Mouse (Mus musculus) megakaryocyte, embryonic 14.5 days (primary cell): ENCODE data around the gene Acad9. TPM values are rescaled to one million over a fixed set of nuclear protein-coding genes. Genes with fewer than 3 reads are reported as not detected.
"Not testable (repeated sequence)": the region's sequence is repeated elsewhere in the genome, so short reads cannot be mapped to it uniquely, and the experiment has no call there.

Source experiments
- H3K27me3 ChIP-seq: replicated peaks from 2 replicates; pipeline ENCODE3; 2012; ENCODE audit warnings: inconsistent platforms
- H3K36me3 ChIP-seq: replicated peaks from 2 replicates; pipeline ENCODE3; 2012; ENCODE audit warnings: low read length, inconsistent platforms, mixed read lengths
- H3K4me1 ChIP-seq: 2 replicates; pipeline ENCODE4 v1.6.1; 2012; ENCODE audit warnings: inconsistent platforms
- H3K4me3 ChIP-seq: replicated peaks from 2 replicates; pipeline ENCODE3; 2012; ENCODE audit warnings: moderate library complexity, mild to moderate bottlenecking, inconsistent platforms
- H3K9me3 ChIP-seq: 2 replicates; pipeline ENCODE4 v1.6.1; 2012; ENCODE audit warnings: inconsistent platforms
- FLI1 ChIP-seq: IDR thresholded peaks from 2 replicates; pipeline ENCODE4 v1.6.1; 2012; ENCODE audit warnings: low read length, inconsistent platforms, mixed read lengths
- GATA1 ChIP-seq: IDR thresholded peaks from 3 replicates; pipeline ENCODE4 v1.6.1; 2012; ENCODE audit warnings: mixed read lengths, low read length, inconsistent platforms, borderline replicate concordance
- polyA plus RNA-seq: library from polyadenylated mRNA; stranded (reverse); fragments of >175 nt; gene quantifications from 2 replicates; pipeline ENCODE4 v1.2.3, GENCODE M21; 2012; ENCODE audit warnings: low replicate concordance; ENCODE audit not compliant: insufficient read depth

Acad9 gene
- polyA plus RNA-seq, 1 experiment: 3.2 TPM

DNA sequence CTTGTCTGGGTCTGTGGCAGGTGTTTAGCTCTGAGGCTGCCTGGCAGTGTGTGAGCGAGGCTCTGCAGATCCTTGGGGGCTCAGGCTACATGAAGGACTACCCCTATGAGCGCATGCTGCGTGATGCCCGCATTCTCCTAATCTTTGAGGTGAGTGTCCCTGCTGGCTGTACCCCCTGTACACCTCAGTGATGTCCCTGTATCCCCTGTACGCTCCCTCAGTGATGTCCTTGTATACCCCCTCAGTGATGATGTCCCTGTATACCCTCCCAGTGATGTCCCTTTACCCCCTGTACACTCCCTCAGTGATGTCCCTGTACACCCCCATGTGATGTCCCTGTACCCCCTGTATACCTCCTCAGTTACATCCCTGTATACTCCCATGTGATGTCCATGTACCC, 19.6 kb downstream of the Acad9 start:
- Histone ChIP-seq H3K27me3 (no peaks in the 10 kb centered on the region), H3K9me3 (no peaks in the 10 kb centered on the region), H3K36me3 (peaks cover 97% of the 10 kb centered on the region), H3K4me1 (0 out of 2 replicates have a peak, but pooled peaks cover 4% of the 10 kb centered on the region), H3K4me3 (peak overlapping the region; percentile 8)
- no peak for TF ChIP-seq FLI1
- no peak for TF ChIP-seq GATA1

DNA sequence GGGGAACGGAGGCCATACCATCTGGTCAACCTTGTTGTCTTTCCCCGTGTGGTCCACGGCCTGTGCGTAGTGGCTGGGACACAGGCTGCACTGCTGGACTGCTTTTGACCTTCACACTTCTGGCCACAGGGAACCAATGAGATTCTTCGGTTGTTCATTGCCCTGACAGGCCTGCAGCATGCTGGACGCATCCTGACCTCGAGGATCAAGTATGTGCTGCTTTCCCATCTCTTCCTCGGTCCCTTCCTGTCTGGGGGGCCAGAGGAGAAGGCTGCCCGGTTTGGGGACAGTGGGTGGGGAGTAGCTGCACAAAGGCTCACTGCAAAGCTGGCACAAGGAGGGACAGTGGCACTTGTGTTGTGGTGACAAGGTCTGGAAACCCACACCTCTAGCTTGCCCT, 21.8 kb downstream of the Acad9 start:
- H3K4me3 ChIP-seq: no peak overlapping the region
- peaks cover 89% of the 10 kb centered on the region for H3K36me3 ChIP-seq
- no peak for TF ChIP-seq GATA1
- no peak for TF ChIP-seq FLI1
- H3K27me3 ChIP-seq: no peaks in the 10 kb centered on the region
- 0 out of 2 replicates have a peak, but pooled peaks cover 4% of the 10 kb centered on the region for H3K4me1 ChIP-seq
- H3K9me3 ChIP-seq: no peaks in the 10 kb centered on the region

DNA sequence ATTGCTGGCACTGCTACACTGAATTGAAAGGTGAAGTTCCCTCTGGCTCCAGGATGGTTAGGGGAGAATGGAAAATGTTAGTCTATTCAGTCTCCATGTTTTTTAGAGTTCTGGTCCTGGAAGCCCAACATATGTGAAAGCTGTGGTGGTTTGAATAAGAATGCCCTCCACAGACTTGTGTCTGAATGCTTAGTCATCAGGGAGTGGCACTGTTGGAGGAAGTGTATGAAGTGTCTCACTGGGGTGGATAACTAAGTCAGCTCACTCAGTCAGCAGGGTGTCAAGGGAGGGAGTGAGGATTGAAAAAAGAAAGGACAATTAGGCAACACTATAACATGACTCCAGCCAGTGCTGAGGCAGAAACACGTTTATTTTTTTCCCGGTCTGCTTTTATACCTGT, 29.6 kb downstream of the Acad9 start:
- Histone ChIP-seq H3K36me3 (peaks cover 20% of the 10 kb centered on the region), H3K9me3 (0 out of 2 replicates have a peak, but pooled peaks cover 2% of the 10 kb centered on the region), H3K4me1 (peaks cover 8% of the 10 kb centered on the region), H3K27me3 (no peaks in the 10 kb centered on the region), H3K4me3 (no peak overlapping the region)
- TF ChIP-seq GATA1 (no peak), FLI1 (no peak)

DNA sequence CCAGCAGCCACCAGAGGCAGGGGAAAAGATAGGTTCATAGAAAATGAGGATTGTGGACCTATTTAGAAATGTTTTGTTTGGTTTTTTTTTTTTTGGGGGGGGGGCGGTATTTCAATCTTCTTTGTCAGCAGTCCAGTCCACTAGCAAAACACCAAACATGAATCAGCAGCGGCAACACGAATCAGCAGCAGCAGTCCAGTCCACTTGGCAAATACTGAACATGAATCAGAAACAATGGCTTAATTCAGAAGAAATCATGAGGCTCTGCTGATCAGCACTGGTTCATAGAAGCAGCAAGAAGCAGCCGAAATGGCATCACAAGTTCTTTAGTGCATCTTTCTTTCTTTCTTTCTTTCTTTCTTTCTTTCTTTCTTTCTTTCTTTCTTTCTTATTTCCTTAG, 50.3 kb downstream of the Acad9 start:
- TF ChIP-seq GATA1 (no peak), FLI1 (no peak)
- Histone ChIP-seq H3K9me3 (no peaks in the 10 kb centered on the region), H3K36me3 (no peaks in the 10 kb centered on the region), H3K4me3 (no peak overlapping the region), H3K4me1 (no peaks in the 10 kb centered on the region), H3K27me3 (no peaks in the 10 kb centered on the region)

DNA sequence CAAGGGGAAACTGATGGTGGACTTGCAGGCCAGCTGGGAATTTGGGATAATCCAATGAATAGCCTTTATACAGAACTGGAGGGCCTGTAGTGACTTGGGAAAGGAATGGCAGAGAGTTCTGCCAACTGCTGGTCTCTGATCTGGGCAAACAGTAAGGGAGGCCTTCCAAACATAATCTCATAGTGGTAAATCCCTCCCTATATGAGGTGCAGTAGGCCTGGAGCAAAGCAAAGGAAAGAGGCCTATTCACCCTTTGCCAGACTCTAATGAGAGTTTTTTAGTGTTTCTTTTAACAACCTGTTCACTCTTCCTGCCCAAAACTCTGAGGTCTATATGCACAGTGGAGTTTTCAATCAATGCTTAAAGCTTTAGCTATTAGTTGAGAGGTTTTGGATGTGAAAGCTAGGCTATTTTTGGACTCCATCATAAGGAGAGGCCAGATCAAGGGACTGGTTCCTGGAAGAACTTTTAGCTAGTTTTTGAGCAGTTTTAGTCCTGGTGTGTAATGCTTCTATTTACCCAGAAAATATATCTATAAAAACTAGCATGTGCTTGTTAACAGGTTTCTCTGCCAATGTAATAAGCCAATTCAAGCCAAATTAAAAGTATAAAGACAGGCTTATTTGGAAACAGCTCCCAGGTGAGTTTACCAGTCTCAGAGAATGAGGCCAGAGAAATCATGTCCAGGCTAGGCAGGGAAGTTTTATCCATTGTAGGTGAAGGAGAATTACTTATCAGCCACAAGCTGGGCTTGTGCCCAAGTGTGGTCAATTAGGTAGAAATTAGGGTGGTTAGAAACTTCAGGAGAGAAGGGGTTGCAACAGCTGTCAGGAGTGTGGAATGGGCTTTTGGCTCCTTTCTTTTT, 54.1 kb downstream of the Acad9 start:
- TF ChIP-seq FLI1 (no peak), GATA1 (no peak)
- Histone ChIP-seq H3K36me3 (no peaks in the 10 kb centered on the region), H3K4me3 (no peak overlapping the region), H3K27me3 (no peaks in the 10 kb centered on the region), H3K4me1 (no peaks in the 10 kb centered on the region), H3K9me3 (peaks cover 15% of the 10 kb centered on the region)

DNA sequence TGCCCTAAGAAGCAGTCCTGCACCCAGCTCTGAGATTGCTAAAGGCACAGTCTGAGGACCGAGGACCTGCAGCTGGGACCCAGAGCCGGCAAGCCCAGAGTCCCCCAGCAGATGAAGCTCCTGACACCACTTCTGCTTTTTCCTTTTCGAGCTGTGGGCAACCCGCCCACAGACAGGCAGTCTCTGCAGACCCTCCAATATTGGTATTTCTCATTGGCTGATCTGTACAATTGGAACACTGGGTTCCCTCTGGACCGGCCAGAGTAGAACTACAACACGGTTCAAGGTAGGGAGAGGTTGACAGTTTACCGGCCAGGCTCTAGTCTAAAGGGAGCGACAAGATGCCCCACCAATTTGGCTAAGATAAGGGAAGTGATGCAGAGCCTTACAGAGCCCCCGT, 60.4 kb downstream of the Acad9 start:
- not testable (repeated sequence) for H3K4me3 ChIP-seq, H3K4me1 ChIP-seq, H3K36me3 ChIP-seq, H3K27me3 ChIP-seq
- H3K9me3 ChIP-seq: peaks cover 22% of the 10 kb centered on the region

DNA sequence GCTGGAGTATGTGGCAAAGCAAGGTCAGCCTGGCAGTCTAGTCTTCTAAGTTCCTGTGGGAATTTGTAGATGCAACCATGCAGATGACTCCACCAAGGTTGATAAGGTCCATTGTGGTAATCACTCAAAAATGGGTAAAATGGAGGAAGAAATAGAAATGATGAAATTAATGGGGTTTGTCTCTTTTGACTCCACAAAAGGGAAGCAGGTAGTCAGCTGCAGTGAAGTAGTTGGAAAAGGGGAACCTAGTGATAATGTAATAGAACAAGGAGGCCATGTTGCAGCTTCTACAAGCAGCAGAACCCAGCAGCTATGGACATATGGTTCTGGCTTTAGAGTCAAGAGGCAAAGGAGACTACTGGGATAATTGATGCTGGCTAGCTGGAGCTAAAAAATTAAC, 70.4 kb downstream of the Acad9 start:
- TF ChIP-seq FLI1: no peak
- TF ChIP-seq GATA1: no peak
- H3K4me1 ChIP-seq: no peaks in the 10 kb centered on the region
- H3K4me3 ChIP-seq: no peak overlapping the region
- H3K9me3 ChIP-seq: peaks cover 2% of the 10 kb centered on the region; the same call in 1 of the 2 replicates
- no peaks in the 10 kb centered on the region for H3K36me3 ChIP-seq
- H3K27me3 ChIP-seq: no peaks in the 10 kb centered on the region

DNA sequence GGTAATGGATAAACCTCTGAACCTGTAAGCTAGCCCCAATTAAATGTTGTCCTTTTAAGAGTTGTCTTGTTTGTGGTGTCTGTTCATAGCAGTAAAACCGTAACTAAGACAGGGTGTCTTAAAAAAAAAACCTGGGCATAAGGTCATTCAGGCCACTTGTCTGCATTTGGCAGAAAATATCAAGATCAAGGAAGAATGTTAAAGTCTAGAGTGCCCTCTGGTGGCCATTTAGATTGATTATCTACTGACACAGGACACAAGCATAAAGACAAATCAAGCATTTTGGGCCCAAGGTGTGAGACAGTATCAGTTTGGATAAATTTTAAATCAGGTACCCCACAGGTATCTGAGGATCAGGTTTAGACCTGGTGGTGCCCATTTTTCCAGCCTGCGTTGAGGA, 71.8 kb downstream of the Acad9 start:
- Histone ChIP-seq H3K9me3 (peaks cover 3% of the 10 kb centered on the region; the same call in 1 of the 2 replicates), H3K4me1 (no peaks in the 10 kb centered on the region), H3K36me3 (no peaks in the 10 kb centered on the region), H3K4me3 (no peak overlapping the region), H3K27me3 (no peaks in the 10 kb centered on the region)
- TF ChIP-seq GATA1 (no peak), FLI1 (no peak)

DNA sequence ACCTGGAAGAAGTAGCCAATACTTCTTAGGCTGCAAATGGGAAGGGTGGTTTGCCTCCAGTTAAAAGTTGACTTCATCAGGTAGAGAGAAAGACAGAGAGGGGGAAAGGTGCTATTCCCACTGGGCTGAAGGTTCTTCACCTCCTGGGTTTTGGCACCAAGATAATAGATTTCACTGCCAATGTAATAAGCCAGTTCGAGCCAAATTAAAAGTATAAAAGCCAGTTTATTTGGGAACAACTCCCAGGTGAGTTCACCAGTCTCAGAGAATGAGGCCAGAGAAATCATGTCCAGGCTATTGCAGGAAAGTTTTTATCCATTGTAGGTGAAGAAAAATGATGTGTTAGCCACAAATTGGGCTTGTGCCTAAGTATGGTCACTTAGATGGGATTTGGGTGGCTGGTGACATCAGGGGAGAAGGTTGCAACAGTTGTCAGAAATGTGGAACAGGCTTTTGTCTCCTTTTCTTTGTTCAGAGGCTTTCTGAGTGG, 72.4 kb downstream of the Acad9 start:
- Histone ChIP-seq H3K4me1 (no peaks in the 10 kb centered on the region), H3K4me3 (no peak overlapping the region), H3K36me3 (no peaks in the 10 kb centered on the region), H3K27me3 (no peaks in the 10 kb centered on the region), H3K9me3 (peaks cover 3% of the 10 kb centered on the region; the same call in 1 of the 2 replicates)
- TF ChIP-seq FLI1 (no peak), GATA1 (no peak)

DNA sequence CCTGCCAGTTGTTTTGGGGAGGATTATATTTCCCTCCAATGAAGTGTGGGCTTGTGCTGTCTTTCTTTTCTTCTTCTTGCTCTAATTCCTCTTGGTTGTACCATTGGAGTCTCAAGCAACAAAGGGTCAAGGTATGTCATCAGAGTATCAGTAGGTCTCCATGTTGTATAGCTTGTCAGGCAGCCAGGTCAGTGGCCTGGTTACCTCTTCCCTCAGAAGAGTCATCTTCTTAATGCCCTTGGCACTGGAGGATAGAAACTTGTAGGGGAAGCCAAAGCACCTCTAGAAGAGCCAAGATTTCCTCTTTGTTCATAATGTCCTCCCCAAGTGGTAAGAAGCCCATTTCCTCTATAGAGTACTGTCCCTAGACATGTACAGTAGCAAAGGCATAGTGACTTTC, 73.2 kb downstream of the Acad9 start:
- no peaks in the 10 kb centered on the region for H3K36me3 ChIP-seq
- H3K4me1 ChIP-seq: no peaks in the 10 kb centered on the region
- H3K27me3 ChIP-seq: no peaks in the 10 kb centered on the region
- H3K9me3 ChIP-seq: peaks cover 3% of the 10 kb centered on the region; the same call in 1 of the 2 replicates
- H3K4me3 ChIP-seq: no peak overlapping the region
- TF ChIP-seq FLI1: no peak
- no peak for TF ChIP-seq GATA1

Other genes with a start within 250 kb of the Acad9 start
- 1.3 and 2.5 TPM in 2 replicates for gene Dcun1d1, start 128.5 kb upstream of the Acad9 start, polyA plus RNA-seq
- 0.82 TPM in 1 of 2 replicates, not detected in the other for gene Mccc1, start 65.3 kb upstream of the Acad9 start, polyA plus RNA-seq
- 0.45 TPM in 1 of 2 replicates, not detected in the other for gene Ccdc144b, start 12.4 kb upstream of the Acad9 start, polyA plus RNA-seq
- gene D3Ertd254e, start 85.0 kb downstream of the Acad9 start, polyA plus RNA-seq: 0.28 TPM in 1 of 2 replicates, not detected in the other
- not detected in 2 replicates for gene Qrfpr, start 156.3 kb downstream of the Acad9 start, polyA plus RNA-seq